Mouse (Mus musculus) MEL (cell line): ENCODE measurements around the gene Prodh2.

Source experiments
- CHD1 ChIP-seq: IDR thresholded peaks from 2 replicates; pipeline ENCODE4 v1.6.1; 2012; ENCODE audit warnings: low read depth, mild to moderate bottlenecking, inconsistent platforms, low read length, improper control_type of control experiment
- CTCF ChIP-seq, 3 experiments: IDR thresholded peaks in 2 of 3; conservative IDR thresholded peaks in 1 of 3; 2 replicates each; pipeline ENCODE4 v1.5.1; 2011 to 2012; ENCODE audit warnings: low read length in 3 of 3, low read depth in 2 of 3, mild to moderate bottlenecking in 2 of 3, improper control_type of control experiment in 1 of 3, inconsistent platforms in 1 of 3, mixed read lengths in 1 of 3, moderate library complexity in 1 of 3; ENCODE audit not compliant: control insufficient read depth in 1 of 3, insufficient read depth in 1 of 3, poor library complexity in 1 of 3, severe bottlenecking in 1 of 3
- GATA1 ChIP-seq: IDR thresholded peaks from 2 replicates; pipeline ENCODE4 v1.6.1; 2011; ENCODE audit warnings: low read depth, low read length, improper control_type of control experiment
- KAT2A ChIP-seq: conservative IDR thresholded peaks from 2 replicates; pipeline ENCODE4 v1.6.1; 2012; ENCODE audit warnings: low read depth, low read length, improper control_type of control experiment, inconsistent platforms
- MYB ChIP-seq: IDR thresholded peaks from 2 replicates; pipeline ENCODE4 v1.6.1; 2011; ENCODE audit warnings: mild to moderate bottlenecking, low read depth, low read length, improper control_type of control experiment
- NRF1 ChIP-seq: IDR thresholded peaks from 2 replicates; pipeline ENCODE4 v1.6.1; 2014; ENCODE audit warnings: low read depth, mild to moderate bottlenecking, inconsistent platforms, low read length, improper control_type of control experiment, moderate library complexity; ENCODE audit not compliant: poor library complexity, insufficient read depth, severe bottlenecking
- POLR2A ChIP-seq, 2 experiments: IDR thresholded peaks; 2 replicates each; pipeline ENCODE4 v1.6.1; 2011 to 2012; ENCODE audit warnings: low read length in 2 of 2, mild to moderate bottlenecking in 2 of 2, control low read depth in 1 of 2, improper control_type of control experiment in 1 of 2, low read depth in 1 of 2, moderate library complexity in 1 of 2; ENCODE audit not compliant: control insufficient read depth in 1 of 2, insufficient read depth in 1 of 2, poor library complexity in 1 of 2
- SMC3 ChIP-seq: IDR thresholded peaks from 2 replicates; pipeline ENCODE4 v1.6.1; 2011; ENCODE audit warnings: low read depth, low read length, improper control_type of control experiment
- ZC3H11A ChIP-seq: IDR thresholded peaks from 2 replicates; pipeline ENCODE4 v1.6.1; 2012; ENCODE audit warnings: low read depth, mild to moderate bottlenecking, inconsistent platforms, low read length, improper control_type of control experiment
- ZNF384 ChIP-seq: IDR thresholded peaks from 2 replicates; pipeline ENCODE4 v1.6.1; 2012; ENCODE audit warnings: low read depth, mild to moderate bottlenecking, inconsistent platforms, low read length, improper control_type of control experiment

DNA sequence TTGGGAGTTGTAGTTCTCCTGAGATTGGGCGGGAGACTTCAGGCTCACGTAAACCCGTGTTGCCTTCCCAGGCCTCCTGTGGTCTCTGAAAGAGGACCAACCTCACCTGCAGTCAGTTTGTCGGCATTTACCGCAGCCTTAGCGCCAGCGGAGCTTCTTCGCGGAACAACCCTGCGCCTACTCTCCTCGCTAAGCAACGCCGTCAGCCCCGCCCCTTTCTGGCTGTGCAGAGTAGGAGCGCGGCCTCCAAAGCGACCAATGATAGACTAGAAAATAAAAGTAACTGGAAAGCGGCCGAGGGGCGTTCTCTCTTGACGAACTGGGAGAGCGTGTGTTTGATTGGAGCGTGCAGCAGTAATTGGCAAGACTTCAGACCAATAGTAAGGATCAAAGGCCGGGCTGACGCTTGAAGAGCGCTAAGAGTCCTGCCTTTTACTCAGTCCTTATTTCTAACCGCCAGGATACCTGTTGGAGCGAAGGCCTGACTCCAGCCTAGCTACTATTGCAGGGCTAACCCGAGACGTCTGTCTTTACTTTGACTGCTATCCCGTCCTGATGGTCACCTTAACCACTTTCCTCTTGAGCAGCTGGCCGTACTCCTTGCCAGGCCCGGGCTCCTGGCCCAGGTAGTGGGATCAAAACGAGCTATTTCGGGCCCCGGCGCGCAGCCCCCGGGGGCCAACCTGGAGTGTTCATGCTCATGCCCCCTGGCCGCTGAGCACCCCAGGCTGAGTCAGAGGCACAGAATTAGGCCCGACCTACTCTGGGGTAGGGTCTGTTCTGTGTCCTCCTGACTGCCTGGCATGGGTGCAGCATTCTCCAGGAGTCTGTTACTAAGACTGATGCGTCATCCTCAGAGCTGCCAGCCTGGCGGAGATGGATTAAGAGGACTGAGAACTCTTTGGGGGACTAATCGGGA is 58.9 kb downstream of the Prodh2 start, which contains the start of the genes Hspb6 and Proser3:
- TF ChIP-seq ZC3H11A (no peak), CHD1 (no peak), KAT2A (no peak), CTCF (IDR thresholded peaks at IDR 0.05 in 2 of 3, conservative IDR thresholded peaks at IDR 0.05 in 1 of 3; ENCODE audit: control insufficient read depth in 1 of 3, insufficient read depth in 1 of 3, low read depth in 2 of 3, low read length in 3 of 3, poor library complexity in 1 of 3, severe bottlenecking in 1 of 3) (no peak), SMC3 (no peak), MYB (no peak), POLR2A (IDR thresholded peaks at IDR 0.05; ENCODE audit: control insufficient read depth in 1 of 2, insufficient read depth in 1 of 2, low read depth in 1 of 2, low read length in 2 of 2, poor library complexity in 1 of 2) (peak; percentile 59 to 99), GATA1 (no peak), ZNF384 (no peak), NRF1 (no peak)
